Mouse (Mus musculus): Measurements from ENCODE around the gene Cfap97d1. TPM values are rescaled to one million over a fixed set of nuclear protein-coding genes. Genes with fewer than 3 reads are reported as not detected.

The Cfap97d1 gene
- total RNA-seq, 2 experiments from 2014 or later = not detected

DNA sequence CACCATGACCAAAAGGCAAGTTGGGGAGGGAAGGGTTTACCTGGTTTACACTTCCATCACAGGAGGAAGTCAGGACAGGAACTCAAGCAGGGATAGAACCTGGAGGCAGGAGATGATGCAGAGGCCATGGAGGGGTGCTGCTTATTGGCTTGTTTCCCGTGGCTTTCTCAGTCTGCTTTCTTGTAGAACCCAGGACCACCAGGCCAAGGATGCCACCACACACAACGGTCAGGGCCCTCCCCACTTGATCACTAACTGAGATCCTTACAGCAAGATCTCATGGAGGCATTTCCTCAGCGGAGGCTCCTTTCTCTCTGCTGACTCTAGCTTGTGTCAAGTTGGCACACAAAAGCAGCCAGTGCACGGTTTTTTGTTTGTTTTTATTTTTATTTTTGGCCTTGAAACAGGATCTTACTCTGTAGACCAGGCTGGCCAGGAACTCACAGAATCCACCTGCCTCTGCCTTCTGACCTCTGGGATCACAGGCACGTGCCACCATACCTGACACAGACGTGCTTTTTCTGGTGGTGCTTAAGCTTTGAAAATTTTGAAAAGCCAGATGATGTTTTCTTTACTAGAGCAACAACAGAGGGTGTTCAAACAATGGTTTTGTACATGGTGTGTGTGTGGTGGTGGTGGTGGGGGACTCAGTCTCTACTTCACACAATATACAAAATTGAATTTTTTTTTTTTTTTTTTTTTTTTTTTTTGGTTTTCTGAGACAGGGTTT is 44.2 kb downstream of the Cfap97d1 start, which contains the start of gene Mpp3:
Mpp3 (minus strand) TSS at position 375 of the 730 bp plus-strand sequence.
- no peak for DNase-seq (ENCODE audit: low spot score in 2 of 2)
- intact Hi-C loops (cut with DNase I) = no loop called here

DNA sequence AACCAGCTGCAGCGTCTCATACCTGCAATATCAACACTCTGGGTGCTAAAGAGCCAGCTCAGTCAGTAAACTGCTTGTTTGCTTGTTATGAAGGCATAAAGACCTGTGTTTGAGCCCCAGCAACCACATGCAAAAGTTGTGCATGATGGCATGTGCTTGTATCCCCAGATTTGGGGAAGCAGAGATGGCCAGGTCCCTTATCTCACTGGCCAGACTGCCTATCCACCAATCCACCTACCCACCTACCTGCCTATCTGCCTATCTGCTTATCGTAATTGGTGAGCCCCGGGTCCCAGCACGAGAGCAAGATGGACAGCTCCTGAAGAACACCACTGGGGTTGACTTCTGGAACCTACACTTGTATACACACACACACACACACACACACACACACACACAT is 45.2 kb downstream of the Cfap97d1 start:
- intact Hi-C loops (cut with DNase I) = no loop called here
- no peak for DNase-seq (ENCODE audit: low spot score in 2 of 2)

DNA sequence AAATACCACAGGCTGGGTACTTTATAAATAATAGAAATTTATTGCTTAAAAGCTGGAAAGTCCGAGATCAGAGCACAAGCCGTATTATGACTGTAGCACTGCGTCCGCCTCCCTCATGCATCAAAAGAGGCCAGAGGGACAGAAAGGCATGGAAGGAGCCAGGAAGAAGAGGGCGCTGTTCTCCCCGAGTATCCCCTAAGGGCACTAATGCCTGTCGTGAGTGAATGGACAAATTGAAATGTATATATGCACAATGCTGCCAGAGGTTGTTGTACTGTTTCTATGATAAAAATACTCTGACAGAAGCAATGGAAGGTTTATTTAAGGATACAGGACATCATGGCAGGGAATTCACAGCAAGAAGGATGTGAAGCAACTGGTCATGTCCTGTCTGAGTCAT is 45.9 kb downstream of the Cfap97d1 start:
- intact Hi-C loops (cut with DNase I) = no loop called here
- no peak for DNase-seq (ENCODE audit: low spot score in 2 of 2)

DNA sequence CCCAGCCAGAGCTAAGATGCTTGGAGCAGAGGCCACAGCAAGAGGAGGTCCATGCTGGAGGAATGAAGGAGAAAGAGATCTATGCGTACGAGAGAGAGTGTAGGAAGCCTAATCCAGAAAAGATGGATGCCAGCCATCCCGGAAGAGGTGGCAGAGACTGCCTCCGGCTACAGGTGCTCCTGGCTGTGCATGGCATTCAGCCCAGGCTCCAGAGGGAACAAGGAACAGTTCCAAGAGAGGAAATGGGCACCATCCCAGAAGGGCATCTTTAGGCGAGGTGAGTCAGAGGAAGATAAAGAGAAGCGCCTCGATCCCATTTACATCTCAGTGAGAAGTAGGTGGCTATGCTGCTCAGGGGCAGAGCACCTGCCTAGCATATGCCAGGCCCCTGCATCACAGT is 47.1 kb downstream of the Cfap97d1 start:
- intact Hi-C loops (cut with DNase I) = no loop called here
- DNase-seq (ENCODE audit: low spot score in 2 of 2) = peak in 1 of 2 experiments; percentile 77

DNA sequence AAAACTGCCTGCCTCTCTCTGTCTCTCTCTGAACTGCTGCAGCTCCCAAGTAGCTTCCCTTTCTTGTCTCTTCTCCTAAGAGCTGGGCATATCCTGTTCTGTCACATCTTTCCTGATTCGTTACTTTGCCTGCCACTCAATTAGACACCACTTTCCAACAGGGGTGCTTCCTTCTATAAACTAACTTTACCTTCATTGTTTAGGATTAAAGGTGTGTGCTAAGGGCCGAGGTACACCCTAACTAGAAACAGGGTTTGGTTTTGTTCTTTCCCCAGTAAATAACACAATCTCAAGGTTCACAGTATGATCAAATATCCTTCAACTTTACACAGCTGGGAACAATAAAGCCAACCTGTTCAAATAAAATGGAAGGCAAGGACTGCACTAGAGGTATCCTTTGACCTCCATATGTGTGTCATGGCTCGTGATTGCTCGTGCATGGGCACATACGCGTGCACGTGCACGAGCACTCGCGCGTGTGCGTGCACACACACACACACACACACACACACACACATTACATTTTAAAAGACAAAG is 49.0 kb downstream of the Cfap97d1 start:
- intact Hi-C loops (cut with DNase I) = no loop called here
- no peak for DNase-seq (ENCODE audit: low spot score in 2 of 2)

DNA sequence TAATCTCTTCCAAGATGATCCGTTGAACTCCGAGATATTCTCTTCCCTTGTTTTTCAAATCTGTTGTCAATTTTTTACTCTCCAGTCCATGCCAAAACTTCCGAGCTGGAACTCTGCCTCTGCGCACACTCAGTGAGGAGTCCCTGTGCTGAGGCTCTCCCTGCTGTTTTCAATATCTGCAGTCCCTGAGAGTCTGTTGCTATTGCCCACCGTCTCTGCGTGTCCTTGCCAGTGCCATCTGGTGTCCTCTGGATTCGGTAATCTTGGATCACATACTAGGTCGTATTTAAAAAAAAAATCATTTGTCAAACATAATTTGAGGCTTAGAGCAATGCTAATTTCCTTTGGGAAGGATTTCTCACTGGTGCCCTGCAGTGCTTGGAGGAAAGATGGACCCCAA is 50.8 kb downstream of the Cfap97d1 start:
- intact Hi-C loops (cut with DNase I) = no loop called here
- DNase-seq (ENCODE audit: low spot score in 2 of 2) = no peak

DNA sequence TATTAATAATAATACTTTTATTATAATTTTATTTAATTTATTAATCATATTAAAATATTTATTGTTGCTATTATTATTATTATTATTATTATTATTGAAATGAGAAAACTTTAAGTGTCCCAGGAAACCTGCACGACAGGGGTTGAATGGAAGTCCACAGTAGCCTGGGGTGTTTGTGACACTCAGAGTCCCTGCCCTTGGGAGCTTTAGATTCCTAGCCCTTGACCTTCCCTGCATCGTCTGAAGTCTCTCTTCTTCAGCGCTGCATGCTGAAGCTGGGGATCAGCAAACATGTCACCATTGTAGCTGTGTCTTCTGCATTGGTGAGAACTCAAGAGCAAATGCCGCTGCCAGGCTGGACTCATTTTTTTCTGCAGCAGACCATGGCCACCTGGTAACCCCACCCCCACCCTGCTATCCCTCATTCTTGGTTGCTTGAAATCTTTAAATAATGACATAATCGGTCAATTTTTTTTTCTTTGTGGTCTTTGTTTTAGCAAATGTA is 51.4 kb downstream of the Cfap97d1 start:
- intact Hi-C loops (cut with DNase I) = no loop called here
- no peak for DNase-seq (ENCODE audit: low spot score in 2 of 2)

DNA sequence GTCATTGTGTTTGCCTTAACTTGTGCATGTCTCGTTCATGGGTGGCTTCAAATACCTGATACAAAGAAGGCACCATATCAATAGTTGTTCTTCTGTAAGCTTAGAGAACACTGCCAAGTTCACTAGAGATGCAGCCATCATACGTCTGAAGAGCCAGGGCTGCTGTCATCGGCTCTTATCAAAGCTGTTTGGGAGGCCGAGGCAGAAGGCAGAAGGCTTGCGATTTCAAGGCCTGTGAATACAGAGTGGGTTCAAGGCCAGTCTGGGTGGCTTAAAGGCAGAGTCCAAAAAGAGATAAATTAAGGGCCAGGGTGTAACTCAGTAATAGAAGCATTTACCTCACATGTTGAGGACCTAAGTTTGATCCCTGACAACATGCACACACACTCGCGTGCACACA is 52.3 kb downstream of the Cfap97d1 start:
- no peak for DNase-seq (ENCODE audit: low spot score in 2 of 2)

DNA sequence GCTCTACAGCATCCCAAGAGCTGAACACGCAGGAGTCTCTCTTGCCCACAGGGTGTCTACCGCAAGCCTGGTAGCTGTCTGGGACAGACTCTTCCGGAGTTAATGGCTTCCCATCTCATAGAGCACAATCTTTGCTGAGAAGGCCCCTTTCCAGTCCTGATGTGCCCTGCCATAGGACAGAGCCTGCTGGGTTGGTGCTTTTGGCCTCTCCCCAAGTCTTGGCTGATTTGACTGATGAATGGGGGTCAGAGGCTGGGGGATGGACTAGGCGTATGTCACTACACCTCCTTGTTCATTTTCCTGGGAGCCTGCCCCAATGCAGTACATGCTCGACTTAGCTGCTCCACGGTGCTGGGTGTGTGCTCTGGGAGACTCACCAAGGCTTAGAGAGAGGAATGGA is 53.7 kb downstream of the Cfap97d1 start:
- intact Hi-C loops (cut with DNase I) = no loop called here
- no peak for DNase-seq (ENCODE audit: low spot score in 2 of 2)

More for the DNA sequence above, 52.3 kb downstream of the Cfap97d1 start:
- intact Hi-C loops (cut with DNase I) = no loop called here

DNA sequence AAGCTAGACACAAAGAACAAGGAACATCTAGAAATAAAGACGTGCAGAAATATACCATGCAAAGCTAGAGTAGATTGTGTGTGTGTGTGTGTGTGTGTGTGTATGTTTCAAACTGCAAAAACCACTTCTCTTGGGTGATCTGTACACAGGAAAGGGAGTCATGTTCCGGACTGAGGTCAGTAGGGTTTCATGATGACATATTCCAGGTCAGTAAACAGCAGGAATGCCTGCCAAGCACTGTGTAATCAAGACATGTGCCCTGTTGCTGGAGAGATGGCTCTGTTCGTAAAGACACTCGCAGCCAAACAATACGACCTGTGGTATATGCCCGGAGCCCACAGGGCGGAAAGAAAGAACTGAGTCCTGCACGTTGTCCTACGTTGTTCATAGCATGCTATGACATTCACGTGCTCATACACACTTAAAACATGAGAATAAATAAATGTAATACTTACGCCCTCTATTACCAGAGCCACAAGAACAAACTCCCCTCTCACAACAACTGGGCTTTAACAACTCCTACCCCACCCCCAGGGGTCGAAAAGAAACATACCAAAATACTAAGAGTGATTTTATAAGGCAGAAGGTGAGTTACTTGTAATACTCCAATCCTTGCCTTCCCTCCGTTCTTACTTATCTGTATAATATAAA is 55.5 kb downstream of the Cfap97d1 start:
- intact Hi-C loops (cut with DNase I) = loop anchor here (1.0 to 5.0 kb wide), 2 partner anchors 53 to 117 kb away; no protein-coding TSS in a partner anchor
- no peak for DNase-seq (ENCODE audit: low spot score in 2 of 2)

DNA sequence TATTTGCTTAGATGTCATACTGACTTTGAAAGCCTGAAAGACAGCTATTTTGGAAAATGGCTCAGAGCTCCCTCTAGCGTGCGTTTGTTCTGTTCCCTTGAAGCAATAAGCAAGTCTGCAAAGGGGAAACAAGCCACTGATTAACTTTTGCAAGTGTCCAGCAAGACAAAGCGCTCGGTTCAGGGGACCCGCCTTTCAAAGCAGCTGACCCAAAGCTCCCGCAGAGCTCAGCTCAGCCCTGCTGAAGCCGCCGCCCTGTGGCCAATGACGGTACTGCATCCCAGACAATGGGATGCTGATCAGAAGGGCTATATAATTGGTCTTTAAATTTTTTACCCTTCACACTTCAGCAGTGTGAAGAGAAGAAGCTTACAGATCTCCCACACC is 56.1 kb downstream of the Cfap97d1 start:
- intact Hi-C loops (cut with DNase I) = loop anchor here (1.0 to 5.0 kb wide), 2 partner anchors 54 to 118 kb away; no protein-coding TSS in a partner anchor
- DNase-seq (ENCODE audit: low spot score in 2 of 2) = peak; percentile 63 to 67

DNA sequence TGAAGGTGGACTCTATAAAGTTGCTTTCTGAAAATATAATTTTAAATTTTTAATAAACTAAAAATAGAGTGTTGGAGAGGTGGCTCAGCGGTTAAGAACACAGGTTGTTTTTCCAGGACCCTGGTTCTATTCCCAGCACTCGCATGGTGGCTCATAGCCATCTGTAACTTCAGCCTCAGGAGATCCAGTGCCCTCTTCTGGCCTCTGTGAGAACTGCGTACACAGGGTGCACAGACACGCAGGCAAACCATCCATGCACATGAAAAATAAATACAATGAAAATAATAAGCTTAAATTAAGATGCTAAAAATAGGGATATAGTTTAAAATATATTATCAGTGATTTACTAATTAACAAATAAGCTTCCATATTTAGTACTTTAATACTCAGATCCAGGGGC is 56.6 kb downstream of the Cfap97d1 start:
- no peak for DNase-seq (ENCODE audit: low spot score in 2 of 2)
- intact Hi-C loops (cut with DNase I) = loop anchor here (1.0 to 5.0 kb wide), 2 partner anchors 54 to 118 kb away; no protein-coding TSS in a partner anchor

DNA sequence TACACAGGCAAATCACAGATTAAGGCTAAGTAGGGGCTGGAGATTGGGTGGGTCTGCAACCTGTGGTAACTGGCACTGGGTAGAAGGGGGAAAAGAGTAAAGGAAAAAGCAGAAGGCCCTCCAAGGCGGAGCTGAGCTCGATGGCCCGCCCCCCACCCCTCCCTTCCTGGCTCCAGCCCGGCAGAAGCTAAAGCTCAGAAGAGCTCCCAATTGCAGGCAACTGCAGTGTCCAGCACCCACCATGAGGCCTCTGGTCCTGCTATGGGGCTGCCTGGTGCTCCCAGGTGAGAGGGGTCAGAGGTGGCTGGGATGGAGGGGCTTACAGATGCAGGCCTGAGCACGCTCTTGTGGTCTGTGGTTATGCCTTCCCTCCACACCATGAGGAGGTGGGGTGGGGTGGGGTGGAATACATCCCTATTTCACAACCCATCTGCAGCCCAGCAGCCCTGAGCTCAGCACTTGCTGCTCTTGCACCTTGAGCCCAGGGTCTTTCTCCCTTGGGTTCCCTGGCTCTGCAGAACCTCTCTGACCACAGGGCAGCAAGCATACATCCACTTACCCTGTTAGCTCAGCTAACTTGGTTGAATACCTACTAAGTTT is 57.4 kb downstream of the Cfap97d1 start, which contains the start of gene Cd300lg:
Cd300lg (plus strand) TSS at position 160 of the 600 bp plus-strand sequence.
- intact Hi-C loops (cut with DNase I) = loop anchor here (5.0 kb wide), 1 partner anchor 119 kb away; no protein-coding TSS in a partner anchor

More for the DNA sequence above, 57.4 kb downstream of the Cfap97d1 start, which contains the start of gene Cd300lg:
- no peak for DNase-seq (ENCODE audit: low spot score in 2 of 2)

Other genes starting within 250 kb of the Cfap97d1 start
- 10 to 100 TPM; 18.1 to 20.3 TPM for gene Etv4, start 198.9 kb upstream of the Cfap97d1 start, total RNA-seq (2021)
- gene Meox1, start 89.9 kb upstream of the Cfap97d1 start, total RNA-seq (2021) = under 1 TPM; 0.53 to 0.78 TPM
- gene Sost, start 17.3 kb upstream of the Cfap97d1 start, total RNA-seq (2021) = not detected
- 100 to 1,000 TPM; 217 to 237 TPM for gene Dusp3, start 2.7 kb downstream of the Cfap97d1 start, total RNA-seq (2021)
- gene Mpp3, start 44.2 kb downstream of the Cfap97d1 start, total RNA-seq (2021) = 10 to 100 TPM; 71.2 to 72.9 TPM
- not detected for gene Cd300lg, start 57.2 kb downstream of the Cfap97d1 start, total RNA-seq (2021)
- 100 to 1,000 TPM; 153 to 174 TPM for gene Mpp2, start 104.2 kb downstream of the Cfap97d1 start, total RNA-seq (2021)
- gene Ppy, start 117.0 kb downstream of the Cfap97d1 start, total RNA-seq (2021) = not detected
- gene Pyy, start 123.6 kb downstream of the Cfap97d1 start, total RNA-seq (2021) = not detected
- gene Nags, start 161.2 kb downstream of the Cfap97d1 start, total RNA-seq (2021) = not detected
- gene Tmem101, start 172.1 kb downstream of the Cfap97d1 start, total RNA-seq (2021) = 10 to 100 TPM; 24.8 to 28.0 TPM
- gene Lsm12, start 201.0 kb downstream of the Cfap97d1 start, total RNA-seq (2021) = 10 to 100 TPM; 58.3 to 66.4 TPM
- gene G6pc3, start 205.3 kb downstream of the Cfap97d1 start, total RNA-seq (2021) = 10 to 100 TPM; 55.7 to 61.8 TPM
- 100 to 1,000 TPM; 243 to 261 TPM for gene Hdac5, start 245.9 kb downstream of the Cfap97d1 start, total RNA-seq (2021)